ENCODE assay signal across 9 mouse cellular contexts in the genomic region with DNA sequence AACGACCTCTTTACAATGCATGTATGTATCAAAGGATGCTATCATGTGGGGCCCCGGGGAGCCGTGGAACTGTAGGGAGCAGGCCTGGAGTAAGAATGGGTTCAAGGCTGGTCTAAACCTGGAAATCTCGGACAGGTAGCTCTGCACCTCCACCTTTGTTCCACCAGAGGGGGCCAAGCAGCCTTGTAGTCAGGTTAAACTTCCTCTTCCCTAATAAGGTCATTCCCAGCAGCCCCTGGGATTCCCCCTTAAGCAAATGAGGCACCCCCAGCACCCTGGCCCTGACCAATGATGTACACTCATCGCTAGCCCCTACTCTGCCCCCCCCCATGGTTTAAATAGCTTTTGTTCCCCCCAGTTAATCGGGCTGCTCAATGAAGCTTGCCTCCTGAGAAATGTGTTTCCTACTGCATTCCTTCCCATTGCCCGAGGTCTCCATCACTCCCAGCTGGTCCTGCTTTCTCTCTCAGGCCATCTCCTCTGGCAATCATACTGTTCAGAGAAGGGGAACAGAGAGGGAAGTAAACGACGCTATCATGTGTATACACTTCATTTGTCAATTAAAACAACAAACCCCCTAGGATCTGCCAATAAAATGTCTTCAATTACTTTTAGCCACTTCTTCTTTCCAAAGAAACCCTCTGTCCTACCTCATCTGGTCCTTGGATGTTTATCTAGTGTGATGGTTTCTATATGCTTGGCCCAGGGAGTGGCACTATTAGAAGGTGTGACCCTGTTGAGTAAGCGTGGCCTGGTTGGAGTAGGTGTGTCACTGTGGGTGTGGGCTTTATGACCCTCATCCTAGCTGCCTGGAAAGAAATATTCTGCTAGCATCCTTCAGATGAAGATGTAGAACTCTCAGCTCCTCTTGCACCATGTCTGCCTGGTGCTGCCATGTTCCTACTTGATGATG. TPM values are rescaled to one million over a fixed set of nuclear protein-coding genes. Genes with fewer than 3 reads are reported as not detected.
DNase-seq lines count a peak whose midpoint lies in the region; ATAC-seq lines count a peak whose summit lies in the region.
"Had no signal": no experiment of that assay in that cellular context is flagged by ENCODE, and none has a peak within 500 bp of the region (broad histone marks: within the 10 kb centered on the region; RNA-seq: fewer than 3 reads in every experiment).

No protein-coding gene starts in this region.

- H3K27ac ChIP-seq in forebrain, embryonic 14.5 days (ENCODE audit: low read depth, low read length) = no peak overlapping the region
- no peak overlapping the region for H3K27ac ChIP-seq in midbrain, embryonic 11.5 days (ENCODE audit: low read depth, low read length)
- H3K27ac ChIP-seq: embryonic facial prominence, embryonic 15.5 days had no signal

- H3K4me2 ChIP-seq in forebrain, embryonic 14.5 days (ENCODE audit: low read length) = no peak overlapping the region
- H3K4me2 ChIP-seq in midbrain, embryonic 11.5 days = no peak overlapping the region
- H3K4me2 ChIP-seq: embryonic facial prominence, embryonic 15.5 days had no signal

- WGBS in forebrain, embryonic 14.5 days = 44% methylated on average over 10 of the region's 10 CpGs
- 58% methylated on average over 10 of the region's 10 CpGs for WGBS in midbrain, embryonic 11.5 days

- no peaks in the 10 kb centered on the region for H3K27me3 ChIP-seq in forebrain, embryonic 14.5 days (replicated peaks; ENCODE audit: control insufficient read depth, insufficient read depth, low read length)
- no peaks in the 10 kb centered on the region for H3K27me3 ChIP-seq in midbrain, embryonic 11.5 days (ENCODE audit: control insufficient read depth, insufficient read depth, low read length)
- H3K27me3 ChIP-seq: embryonic facial prominence, embryonic 15.5 days had no signal

- no peak overlapping the region for H3K9ac ChIP-seq in forebrain, embryonic 14.5 days (ENCODE audit: low read length)
- H3K9ac ChIP-seq in midbrain, embryonic 11.5 days (ENCODE audit: low read length) = no peak overlapping the region
- H3K9ac ChIP-seq: embryonic facial prominence, embryonic 15.5 days had no signal

- ATAC-seq in forebrain, embryonic 14.5 days = peak; percentile 18; the same call in 1 of the 2 replicates
- peak; percentile 65; the same call in 1 of the 2 replicates for ATAC-seq in midbrain, embryonic 11.5 days (ENCODE audit: low FRiP score)

- H3K9me3 ChIP-seq in forebrain, embryonic 14.5 days (replicated peaks; ENCODE audit: control insufficient read depth, low read length) = no peaks in the 10 kb centered on the region
- H3K9me3 ChIP-seq in midbrain, embryonic 11.5 days (ENCODE audit: control insufficient read depth, low read length) = no peaks in the 10 kb centered on the region
- H3K9me3 ChIP-seq: embryonic facial prominence, embryonic 15.5 days had no signal

- no peaks in the 10 kb centered on the region for H3K36me3 ChIP-seq in forebrain, embryonic 14.5 days (ENCODE audit: control insufficient read depth, insufficient read depth, low read length)
- no peaks in the 10 kb centered on the region for H3K36me3 ChIP-seq in midbrain, embryonic 11.5 days (ENCODE audit: control insufficient read depth, insufficient read depth, low read length)
- H3K36me3 ChIP-seq: embryonic facial prominence, embryonic 15.5 days had no signal

- H3K4me3 ChIP-seq in forebrain, embryonic 14.5 days (ENCODE audit: low read depth, low read length) = no peak overlapping the region
- H3K4me3 ChIP-seq in midbrain, embryonic 11.5 days (ENCODE audit: low read depth, low read length) = no peak overlapping the region
- H3K4me3 ChIP-seq: embryonic facial prominence, embryonic 15.5 days had no signal

- peak; percentile 10 to 30 for DNase-seq in spleen, adult 18-20 months
- no peak for DNase-seq in spleen, postnatal 14 days (ENCODE audit: low spot score in 2 of 2)
- peak; percentile 71 for DNase-seq in brain, adult 2 months (ENCODE audit: low read depth, low spot score)
- DNase-seq in forebrain, embryonic 14.5 days (ENCODE audit: low spot score) = peak; percentile 50
- peak; percentile 47 for DNase-seq in kidney, postnatal 10 days
- DNase-seq in midbrain, embryonic 11.5 days (ENCODE audit: low spot score, missing footprints) = no peak
- DNase-seq in ovary, postnatal 14 days (ENCODE audit: low spot score) = no peak
- no peak for DNase-seq in layer of hippocampus, adult 9-10 months (ENCODE audit: low spot score)

- 0 out of 2 replicates have a peak, but pooled peaks cover 2% of the 10 kb centered on the region for H3K4me1 ChIP-seq in forebrain, embryonic 14.5 days (ENCODE audit: control insufficient read depth, insufficient read depth, low read length)
- H3K4me1 ChIP-seq in midbrain, embryonic 11.5 days (ENCODE audit: control insufficient read depth, insufficient read depth, low read length) = no peaks in the 10 kb centered on the region
- H3K4me1 ChIP-seq: embryonic facial prominence, embryonic 15.5 days had no signal

RNA-seq across cellular contexts. Expression of a gene that starts 11.4 kb away (rescaled TPM):
- polyA plus RNA-seq in forebrain, embryonic 14.5 days (2014; fragmentation: Nextera tagmentation; extraction: Ambion mirVana) = 10.5 and 11.2 TPM in 2 replicates
- 4.6 and 5.4 TPM in 2 replicates for polyA plus RNA-seq in midbrain, embryonic 11.5 days (2014; fragmentation: Nextera tagmentation; extraction: Ambion mirVana)

RNA-seq across cellular contexts. Expression of a gene that starts 40.3 kb away (rescaled TPM):
- polyA plus RNA-seq in forebrain, embryonic 14.5 days (2014; fragmentation: Nextera tagmentation; extraction: Ambion mirVana) = 42.1 and 47.5 TPM in 2 replicates
- polyA plus RNA-seq in midbrain, embryonic 11.5 days (2014; fragmentation: Nextera tagmentation; extraction: Ambion mirVana) = 53.5 and 55.8 TPM in 2 replicates

Comparison
In these comparisons a context has a peak if more than half of its experiments do, and no peak if none do; other contexts are left out.
1. DNase-seq: peak in spleen, adult 18-20 months (2 of 2), brain, adult 2 months (single experiment), forebrain, embryonic 14.5 days (single experiment) and kidney, postnatal 10 days (single experiment); none in spleen, postnatal 14 days (0 of 2), midbrain, embryonic 11.5 days (single experiment), ovary, postnatal 14 days (single experiment) and layer of hippocampus, adult 9-10 months (single experiment).